Mouse (Mus musculus) cerebellum, postnatal 25 days (tissue): ENCODE data around the gene Il2ra.

ENCODE experiments used
- DNase-seq, 2 experiments: peaks; one replicate each; pipeline ENCODE4 v3.0.0; 2021; ENCODE audit warnings: mixed read lengths in 2 of 2

The Il2ra gene

DNA sequence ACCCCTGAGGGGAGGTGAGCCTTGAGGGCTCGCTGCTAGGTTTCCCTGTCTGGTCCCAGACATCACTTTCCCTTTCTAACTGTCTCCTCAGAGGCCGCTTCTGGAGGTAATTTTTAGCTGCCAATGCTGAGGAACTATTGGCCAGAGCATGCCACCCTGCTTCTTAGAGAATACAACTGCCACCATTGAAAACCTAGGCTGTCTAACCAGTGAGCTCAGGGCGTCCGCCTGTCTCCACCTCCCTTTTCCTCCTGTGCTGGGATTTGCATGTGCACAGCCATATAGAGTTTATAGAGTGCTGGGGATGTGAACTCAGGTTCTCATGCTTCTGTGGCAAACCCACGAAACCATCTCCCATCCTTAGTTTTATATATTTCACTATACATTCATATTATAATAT, 11.2 kb downstream of the Il2ra start:
- no peak for DNase-seq

GRCm38 (mm10) chr2:11654990-11655931, 12.7 kb downstream of the Il2ra start:
- DNase-seq, result no peak

GRCm38 (mm10) chr2:11657581-11657980, 15.0 kb downstream of the Il2ra start:
- DNase-seq, result no peak

GRCm38 (mm10) chr2:11659263-11659662, 16.7 kb downstream of the Il2ra start:
- no peak for DNase-seq

- no peak for DNase-seq
Observed at GRCm38 (mm10) chr2:11662143-11662906, 19.7 kb downstream of the Il2ra start.

DNA sequence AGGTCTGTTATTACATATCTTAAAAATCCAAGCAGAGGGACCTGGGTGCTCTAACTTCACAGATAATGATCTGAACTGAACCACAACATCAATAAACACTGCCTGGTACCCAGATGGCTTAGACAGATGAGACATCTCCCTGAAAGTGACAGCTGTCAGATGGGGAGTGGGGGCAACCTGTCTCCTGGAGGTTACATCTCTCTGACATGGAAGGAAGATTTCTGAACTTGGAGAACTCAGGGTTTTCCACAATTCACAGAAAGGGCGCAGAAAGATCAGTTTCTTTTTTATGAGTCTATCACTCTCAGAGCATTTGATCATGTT, 20.3 kb downstream of the Il2ra start:
- no peak for DNase-seq

- peak; percentile 77 to 88 for DNase-seq
Observed at GRCm38 (mm10) chr2:11663961-11664360, 21.4 kb downstream of the Il2ra start.

DNA sequence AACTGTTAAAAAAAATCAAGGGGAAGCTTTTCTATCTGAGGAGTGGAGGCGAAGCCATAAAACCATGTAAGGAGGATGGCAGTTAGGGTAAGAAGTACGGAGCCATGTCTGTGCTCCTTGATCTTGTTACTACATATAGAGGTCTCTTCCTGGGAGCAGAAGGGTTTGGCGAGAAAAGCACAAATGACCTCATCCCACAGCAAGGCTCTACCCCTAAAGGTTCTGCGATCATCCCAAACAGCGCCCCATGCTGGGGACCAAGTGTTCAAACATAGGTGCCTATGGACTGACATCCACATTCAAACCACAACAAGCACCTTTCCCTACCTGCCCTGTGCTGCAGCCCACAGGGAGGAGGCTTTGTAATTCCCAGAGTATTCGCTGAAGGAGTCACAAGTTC, 21.8 kb downstream of the Il2ra start:
- DNase-seq, result peak; percentile 51 to 72

GRCm38 (mm10) chr2:11664806-11665205, 22.2 kb downstream of the Il2ra start:
- peak in 1 of 2 experiments; percentile 5 for DNase-seq

- DNase-seq, result no peak
Observed at GRCm38 (mm10) chr2:11665326-11665725, 22.7 kb downstream of the Il2ra start.

DNA sequence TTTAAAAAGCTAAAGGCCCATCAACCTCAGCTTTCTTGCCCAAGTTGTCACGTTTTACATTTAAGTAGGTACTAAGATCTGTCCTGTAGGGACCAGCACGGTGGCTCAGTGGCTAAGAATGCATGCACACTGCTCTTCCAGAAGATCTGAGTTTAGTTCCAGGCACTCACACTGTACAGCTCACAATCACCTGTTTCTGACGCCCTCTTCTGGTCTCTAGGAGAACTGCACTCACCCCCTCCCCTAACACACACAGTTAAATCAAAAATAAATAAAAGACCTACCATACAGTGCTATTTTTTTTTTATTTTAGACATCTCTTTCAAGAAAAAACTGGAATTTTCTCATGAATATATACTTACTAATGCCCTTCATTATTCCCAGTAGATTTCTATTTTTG, 29.5 kb downstream of the Il2ra start:
- peak in 1 of 2 experiments; percentile 4 for DNase-seq

GRCm38 (mm10) chr2:11679626-11680025, 37.0 kb downstream of the Il2ra start:
- DNase-seq, result no peak

GRCm38 (mm10) chr2:11682712-11683111, 40.1 kb downstream of the Il2ra start:
- no peak for DNase-seq

GRCm38 (mm10) chr2:11686512-11686911, 43.9 kb downstream of the Il2ra start:
- no peak for DNase-seq

- DNase-seq, result peak in 1 of 2 experiments; percentile 5
Observed at GRCm38 (mm10) chr2:11687436-11687835, 44.8 kb downstream of the Il2ra start.

DNA sequence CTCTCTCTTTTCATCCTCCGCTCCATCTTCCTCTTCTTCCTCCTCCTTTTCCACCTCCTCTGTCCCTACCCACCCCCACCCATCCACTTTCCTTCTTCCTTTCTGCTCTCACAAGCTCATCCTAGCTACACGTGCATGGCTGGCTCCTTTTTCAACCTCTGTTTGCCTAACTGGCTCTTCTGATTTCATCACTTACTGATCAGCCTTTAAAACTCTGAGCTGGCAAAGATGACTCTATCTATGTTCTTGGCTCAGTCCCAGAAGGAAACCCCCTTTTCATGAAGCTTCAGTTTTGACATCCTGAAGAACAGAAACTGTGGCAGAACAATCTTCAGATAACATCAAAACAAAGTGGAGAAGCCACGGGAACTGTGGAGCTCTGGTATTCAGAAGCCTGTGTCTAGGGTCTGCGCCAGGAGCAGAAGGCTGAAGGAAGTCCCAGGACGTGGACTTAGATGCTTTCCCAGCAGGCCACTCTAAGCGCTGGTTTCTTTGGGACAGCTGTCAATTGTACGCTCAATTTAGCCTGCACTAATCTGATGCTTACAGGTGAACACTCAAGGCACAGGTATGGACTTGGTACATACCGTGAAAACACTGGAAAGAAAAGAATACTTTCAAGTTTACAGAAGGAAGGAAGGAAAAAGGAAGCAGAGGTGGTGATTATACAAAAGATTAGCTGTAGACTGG, 47.7 kb downstream of the Il2ra start:
- DNase-seq, result peak in 1 of 2 experiments; percentile 35

DNA sequence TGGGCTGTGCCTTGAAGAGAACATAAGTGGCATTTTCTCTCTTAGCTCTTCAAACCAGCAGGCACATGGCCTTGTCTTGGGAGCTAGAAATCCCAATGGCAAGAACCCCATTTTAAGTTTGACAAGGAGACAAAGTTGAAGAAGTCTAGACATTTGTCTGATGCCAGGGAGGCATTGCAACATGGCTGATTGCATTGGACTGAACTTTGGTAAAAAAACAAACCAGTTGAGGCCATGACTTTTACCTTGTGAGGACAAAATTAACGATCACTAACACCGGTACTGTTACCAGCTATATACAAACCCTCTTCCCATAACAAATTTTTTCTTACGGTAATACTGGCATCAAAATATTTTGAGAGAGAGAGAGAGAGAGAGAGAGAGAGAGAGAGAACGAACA, 50.7 kb downstream of the Il2ra start:
- no peak for DNase-seq

GRCm38 (mm10) chr2:11694104-11694503, 51.5 kb downstream of the Il2ra start:
- DNase-seq, result no peak

- DNase-seq, result no peak
Observed at GRCm38 (mm10) chr2:11695867-11696266, 53.3 kb downstream of the Il2ra start.

DNA sequence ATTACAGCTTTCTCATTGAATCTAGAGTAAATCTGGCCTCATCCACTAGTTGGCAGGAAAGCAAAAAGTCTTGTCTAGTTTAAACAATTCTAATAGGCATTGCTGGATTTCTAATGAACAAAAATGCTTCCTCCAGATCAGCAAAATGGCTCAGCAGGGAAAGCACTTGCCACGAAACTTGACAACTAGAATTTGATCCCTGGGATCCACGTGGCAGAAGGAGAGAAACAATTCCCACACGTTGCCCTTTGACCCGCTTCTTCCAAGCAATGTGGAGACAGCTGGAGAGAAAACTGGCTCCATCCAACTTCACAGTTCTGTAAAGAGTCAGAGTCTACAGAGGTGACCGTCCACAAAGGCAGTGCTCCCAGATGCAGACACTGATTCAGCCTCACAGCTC, 56.4 kb downstream of the Il2ra start:
- DNase-seq, result no peak

DNA sequence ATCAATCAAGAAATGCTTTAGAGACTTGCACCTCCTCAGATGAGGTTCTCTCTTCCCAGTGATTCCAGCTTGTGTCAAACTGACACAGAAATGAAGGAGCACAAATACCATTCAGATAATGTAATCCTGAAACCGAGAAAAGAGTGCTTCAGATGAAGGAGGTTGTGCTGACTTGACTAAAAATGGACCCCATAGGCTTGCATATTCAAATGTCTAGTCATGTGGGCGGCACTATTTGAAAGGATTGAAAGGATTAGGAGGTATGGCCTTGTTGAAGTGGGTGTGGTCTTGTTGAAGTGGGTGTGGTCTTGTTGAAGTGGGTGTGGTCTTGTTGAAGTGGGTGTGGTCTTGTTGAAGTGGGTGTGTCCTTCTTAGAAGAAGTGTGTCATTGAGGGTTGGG, 57.3 kb downstream of the Il2ra start:
- no peak for DNase-seq

GRCm38 (mm10) chr2:11705201-11706025, 62.8 kb downstream of the Il2ra start, which contains the start of gene Il15ra:
Il15ra (plus strand) TSS chr2:11705290.
- DNase-seq, result peak; percentile 25 to 49
